Mouse (Mus musculus) fibroblast of lung, adult 2 months (primary cell): Measurements from ENCODE around the gene Zfp275.
"Not testable (repeated sequence)": the region's sequence is repeated elsewhere in the genome, so short reads cannot be mapped to it uniquely, and the experiment has no call there.

Experiments
- DNase-seq: peaks from one replicate; pipeline ENCODE4 v3.0.0-alpha.2; 2011; ENCODE audit warnings: low read depth

Gene Zfp275

GRCm38 (mm10) chrX:73342483-73342895 is at the start of gene Zfp275:
Gene Zfp275, plus strand, starts transcription at chrX:73342621.
- peak; percentile 28 for DNase-seq

- DNase-seq: not testable (repeated sequence)
These were observed 49.5 kb upstream of the Zfp275 start, which contains the start of the genes Xlr5a and Xlr5c for GRCm38 (mm10) chrX:73292876-73293275. Gene Xlr5a, minus strand, starts transcription at chrX:73292976. Gene Xlr5c, minus strand, starts transcription at chrX:73292976.

GRCm38 (mm10) chrX:73295745-73296144 is 46.7 kb upstream of the Zfp275 start:
- DNase-seq: not testable (repeated sequence)

GRCm38 (mm10) chrX:73312522-73312921 is 29.9 kb upstream of the Zfp275 start:
- peak; percentile 9 for DNase-seq

GRCm38 (mm10) chrX:73321029-73321428 is 21.4 kb upstream of the Zfp275 start:
- no peak for DNase-seq

GRCm38 (mm10) chrX:73327215-73327614 is 15.2 kb upstream of the Zfp275 start:
- DNase-seq: no peak

- no peak for DNase-seq
These were observed 8.9 kb upstream of the Zfp275 start for GRCm38 (mm10) chrX:73333548-73333947.

- DNase-seq: no peak
These were observed 5.7 kb upstream of the Zfp275 start, which contains the start of gene Gm45015 for GRCm38 (mm10) chrX:73336740-73337139. Gene Gm45015, minus strand, starts transcription at chrX:73336840.

GRCm38 (mm10) chrX:73341473-73341872 is 948 bp upstream of the Zfp275 start:
- DNase-seq: no peak

- no peak for DNase-seq
These were observed 353 bp upstream of the Zfp275 start for GRCm38 (mm10) chrX:73342068-73342467.

GRCm38 (mm10) chrX:73342941-73343735 is 717 bp downstream of the Zfp275 start:
- DNase-seq: no peak

- DNase-seq: no peak
These were observed 1.4 kb downstream of the Zfp275 start for GRCm38 (mm10) chrX:73343802-73344201.

- DNase-seq: no peak
These were observed 1.9 kb downstream of the Zfp275 start for GRCm38 (mm10) chrX:73344346-73344745.

GRCm38 (mm10) chrX:73356163-73356562 is 13.7 kb downstream of the Zfp275 start:
- no peak for DNase-seq

- no peak for DNase-seq
These were observed 14.3 kb downstream of the Zfp275 start for GRCm38 (mm10) chrX:73356719-73357118.

GRCm38 (mm10) chrX:73363291-73363690 is 20.9 kb downstream of the Zfp275 start:
- no peak for DNase-seq

- DNase-seq: no peak
These were observed 42.0 kb downstream of the Zfp275 start for GRCm38 (mm10) chrX:73384419-73384818.

GRCm38 (mm10) chrX:73384924-73385323 is 42.5 kb downstream of the Zfp275 start:
- DNase-seq: no peak

- no peak for DNase-seq
These were observed 49.1 kb downstream of the Zfp275 start for GRCm38 (mm10) chrX:73391481-73391880.

GRCm38 (mm10) chrX:73396446-73396845 is 54.0 kb downstream of the Zfp275 start:
- DNase-seq: no peak

- not testable (repeated sequence) for DNase-seq
These were observed 56.2 kb downstream of the Zfp275 start, which contains the start of gene Gm18336 for GRCm38 (mm10) chrX:73398636-73399035. Gene Gm18336, minus strand, starts transcription at chrX:73398736.

GRCm38 (mm10) chrX:73400951-73401350 is 58.5 kb downstream of the Zfp275 start:
- no peak for DNase-seq

GRCm38 (mm10) chrX:73401616-73402015 is 59.2 kb downstream of the Zfp275 start:
- no peak for DNase-seq
